Mouse (Mus musculus) small intestine, adult 2 months (tissue): Measurements from ENCODE around the gene Dazap1.

Experiments
- CTCF ChIP-seq: fragments of 200-500 bp; IDR thresholded peaks from 2 replicates; pipeline ENCODE4 v1.5.1; 2012; ENCODE audit warnings: low read depth, mild to moderate bottlenecking, control low read depth, inconsistent platforms, low read length, moderate library complexity, mixed read lengths; ENCODE audit not compliant: insufficient replicate concordance, insufficient read length; ENCODE audit errors: extremely low read depth
- POLR2A ChIP-seq: fragments of 200-500 bp; IDR thresholded peaks from 2 replicates; pipeline ENCODE4 v1.6.1; 2012; ENCODE audit warnings: low read depth, mild to moderate bottlenecking, control low read depth, inconsistent platforms, low read length, moderate library complexity

GRCm38 (mm10) chr10:80261585-80261968 lies 291 bp downstream of the Dazap1 start:
- no peak for TF ChIP-seq CTCF
- peak; percentile 44; the same call in 1 of the 2 replicates for TF ChIP-seq POLR2A
